Mouse (Mus musculus): Measurements from ENCODE around the gene Morn3. TPM values are rescaled to one million over a fixed set of nuclear protein-coding genes. Genes with fewer than 3 reads are reported as not detected.
"Not testable (repeated sequence)": the region's sequence is repeated elsewhere in the genome, so short reads cannot be mapped to it uniquely, and the experiment has no call there.

The Morn3 gene
- total RNA-seq, 1 experiment = 0.62 TPM

DNA sequence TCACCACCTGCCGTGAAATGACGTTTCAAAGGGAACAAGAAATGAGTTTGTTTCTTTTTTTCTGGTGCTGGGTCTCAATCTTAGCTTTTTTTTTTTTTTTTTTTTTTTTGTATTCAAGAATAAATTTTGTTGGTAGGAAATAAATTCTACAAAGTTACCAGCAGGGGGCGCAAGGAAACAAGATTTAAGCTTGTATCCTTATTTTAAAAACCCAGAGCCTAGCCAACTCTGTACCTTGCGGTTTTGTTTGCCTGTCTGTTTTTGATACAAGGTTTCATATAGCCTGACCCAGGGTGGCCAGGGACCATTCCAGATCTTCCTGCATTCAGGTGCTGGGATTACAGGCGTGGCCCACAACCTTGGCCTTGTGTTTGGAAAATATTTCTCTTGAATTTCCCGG lies 17.4 kb upstream of the Morn3 start:
- in situ Hi-C loops (cut with MboI; ENCODE audit: low sequenced_read_pairs in 2 of 2, unreplicated experiment in 2 of 2) = loop anchor here in 1 of 2 experiments (10.0 kb wide), 1 partner anchor 111 kb away; no protein-coding TSS in a partner anchor
- no peak overlapping the region for H3K9ac ChIP-seq (ENCODE audit: insufficient read depth, low read depth, low read length, poor library complexity, severe bottlenecking)
- 0 out of 2 replicates have a peak overlapping the region, but pooled peaks have one; percentile 41 for H3K27ac ChIP-seq (ENCODE audit: insufficient read depth, low read depth, low read length, poor library complexity, severe bottlenecking)
- no peak overlapping the region for H3K4me3 ChIP-seq (ENCODE audit: insufficient read depth in 1 of 2, low read depth in 1 of 2, low read length in 2 of 2, poor library complexity in 1 of 2, severe bottlenecking in 1 of 2)
- peak; percentile 61 for DNase-seq (ENCODE audit: low read depth, low spot score)
- H3K9me3 ChIP-seq (ENCODE audit: control insufficient read depth, insufficient read depth, low read depth, low read length) = no peaks in the 10 kb centered on the region
- H3K4me1 ChIP-seq (ENCODE audit: control insufficient read depth in 2 of 2, insufficient read depth in 2 of 2, low read length in 2 of 2, poor library complexity in 1 of 2) = peaks cover 0 to 8% of the 10 kb centered on the region in 2 experiments; a peak in 1 of 4 replicates
- TF ChIP-seq ZNF384 (IDR thresholded peaks at IDR 0.05; ENCODE audit: low read depth, low read length) (peak; percentile 96), HCFC1 (IDR thresholded peaks at IDR 0.05; ENCODE audit: borderline replicate concordance, insufficient read depth, low read length) (no peak), CHD2 (IDR thresholded peaks at IDR 0.05; ENCODE audit: low read depth, low read length) (no peak), ZC3H11A (IDR thresholded peaks at IDR 0.05; ENCODE audit: borderline replicate concordance, low read depth, low read length) (0 out of 2 replicates have a peak, but pooled peaks have one; percentile 31), MAFK (IDR thresholded peaks at IDR 0.05; ENCODE audit: insufficient read depth, low read depth, low read length) (no peak)
- H3K36me3 ChIP-seq (ENCODE audit: control insufficient read depth, insufficient read depth, low read length, poor library complexity, severe bottlenecking) = no peaks in the 10 kb centered on the region

DNA sequence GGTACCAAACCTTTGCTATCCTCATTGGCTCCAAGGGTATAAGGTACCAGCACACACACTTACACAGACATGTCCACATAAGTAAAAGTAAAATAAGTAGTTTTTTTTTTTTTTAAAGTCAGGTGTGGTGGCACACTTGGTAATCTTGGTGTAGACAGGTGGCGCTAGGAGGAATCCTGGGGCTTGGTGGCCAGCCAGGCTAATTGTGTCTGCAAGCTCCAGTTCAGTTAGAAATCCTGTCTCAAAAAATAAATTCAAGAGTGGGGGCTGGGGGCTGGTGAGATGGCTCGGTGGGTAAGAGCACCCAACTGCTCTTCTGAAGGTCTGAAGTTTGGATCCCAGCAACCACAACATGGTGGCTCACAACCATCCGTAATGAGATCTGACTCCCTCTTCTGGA lies 16.3 kb upstream of the Morn3 start:
- no peaks in the 10 kb centered on the region for H3K9me3 ChIP-seq (ENCODE audit: control insufficient read depth, insufficient read depth, low read depth, low read length)
- H3K27ac ChIP-seq (ENCODE audit: insufficient read depth, low read depth, low read length, poor library complexity, severe bottlenecking) = no peak overlapping the region
- TF ChIP-seq CHD2 (IDR thresholded peaks at IDR 0.05; ENCODE audit: low read depth, low read length) (no peak), MAFK (IDR thresholded peaks at IDR 0.05; ENCODE audit: insufficient read depth, low read depth, low read length) (no peak), ZNF384 (IDR thresholded peaks at IDR 0.05; ENCODE audit: low read depth, low read length) (no peak), HCFC1 (IDR thresholded peaks at IDR 0.05; ENCODE audit: borderline replicate concordance, insufficient read depth, low read length) (no peak), ZC3H11A (IDR thresholded peaks at IDR 0.05; ENCODE audit: borderline replicate concordance, low read depth, low read length) (no peak)
- H3K36me3 ChIP-seq (ENCODE audit: control insufficient read depth, insufficient read depth, low read length, poor library complexity, severe bottlenecking) = no peaks in the 10 kb centered on the region
- H3K9ac ChIP-seq (ENCODE audit: insufficient read depth, low read depth, low read length, poor library complexity, severe bottlenecking) = no peak overlapping the region
- peaks cover 0 to 12% of the 10 kb centered on the region in 2 experiments; a peak in 1 of 4 replicates for H3K4me1 ChIP-seq (ENCODE audit: control insufficient read depth in 2 of 2, insufficient read depth in 2 of 2, low read length in 2 of 2, poor library complexity in 1 of 2)
- DNase-seq (ENCODE audit: low read depth, low spot score) = no peak
- in situ Hi-C loops (cut with MboI; ENCODE audit: low sequenced_read_pairs in 2 of 2, unreplicated experiment in 2 of 2) = loop anchor here in 1 of 2 experiments (10.0 kb wide), 1 partner anchor 112 kb away; no protein-coding TSS in a partner anchor
- no peak overlapping the region for H3K4me3 ChIP-seq (ENCODE audit: insufficient read depth in 1 of 2, low read depth in 1 of 2, low read length in 2 of 2, poor library complexity in 1 of 2, severe bottlenecking in 1 of 2)

GRCm38 (mm10) chr5:123061402-123061749 lies 14.6 kb upstream of the Morn3 start:
- H3K36me3 ChIP-seq (ENCODE audit: control insufficient read depth, insufficient read depth, low read length, poor library complexity, severe bottlenecking); H3K27ac ChIP-seq (ENCODE audit: insufficient read depth, low read depth, low read length, poor library complexity, severe bottlenecking); H3K4me3 ChIP-seq (ENCODE audit: insufficient read depth in 1 of 2, low read depth in 1 of 2, low read length in 2 of 2, poor library complexity in 1 of 2, severe bottlenecking in 1 of 2); H3K9ac ChIP-seq (ENCODE audit: insufficient read depth, low read depth, low read length, poor library complexity, severe bottlenecking); DNase-seq (ENCODE audit: low read depth, low spot score); H3K9me3 ChIP-seq (ENCODE audit: control insufficient read depth, insufficient read depth, low read depth, low read length); H3K4me1 ChIP-seq (ENCODE audit: control insufficient read depth in 2 of 2, insufficient read depth in 2 of 2, low read length in 2 of 2, poor library complexity in 1 of 2): not testable (repeated sequence)
- in situ Hi-C loops (cut with MboI; ENCODE audit: low sequenced_read_pairs in 2 of 2, unreplicated experiment in 2 of 2) = loop anchor here in 1 of 2 experiments (10.0 kb wide), 1 partner anchor 113 kb away; no protein-coding TSS in a partner anchor

DNA sequence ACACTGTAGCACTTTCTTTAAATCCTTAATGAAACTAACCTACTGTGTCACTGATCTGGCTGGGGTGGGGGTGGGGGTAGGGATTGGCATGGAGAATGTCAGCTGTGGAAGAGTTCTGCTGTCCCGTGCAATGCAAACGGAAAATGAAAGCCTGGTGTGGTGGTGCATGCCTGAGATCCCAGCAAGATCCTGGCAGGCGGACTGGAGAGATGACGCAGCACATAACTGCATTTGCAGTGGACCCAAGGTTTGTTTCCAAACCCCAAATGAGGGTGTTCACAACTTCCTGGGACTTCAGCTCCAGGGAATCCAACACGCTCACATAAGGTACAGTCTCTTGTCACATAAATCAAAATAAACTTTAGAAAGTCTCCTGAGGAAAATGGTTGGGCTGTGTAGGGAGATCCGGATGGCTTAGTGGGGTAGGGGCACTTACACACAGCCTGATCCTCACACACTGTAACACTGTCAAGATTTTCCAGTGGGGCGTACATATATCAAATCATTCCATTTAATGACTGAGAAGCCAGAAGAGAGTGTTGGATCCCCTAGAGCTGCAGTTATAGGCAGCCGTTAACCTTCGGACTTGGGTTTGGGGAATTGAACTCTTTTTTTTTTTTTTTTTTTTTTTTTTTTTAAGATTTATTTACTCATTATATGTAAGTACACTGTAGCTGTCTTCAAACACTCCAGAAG lies 14.0 kb upstream of the Morn3 start:
- no peak overlapping the region for H3K27ac ChIP-seq (ENCODE audit: insufficient read depth, low read depth, low read length, poor library complexity, severe bottlenecking)
- TF ChIP-seq HCFC1 (IDR thresholded peaks at IDR 0.05; ENCODE audit: borderline replicate concordance, insufficient read depth, low read length) (no peak), MAFK (IDR thresholded peaks at IDR 0.05; ENCODE audit: insufficient read depth, low read depth, low read length) (no peak), CHD2 (IDR thresholded peaks at IDR 0.05; ENCODE audit: low read depth, low read length) (no peak), ZNF384 (IDR thresholded peaks at IDR 0.05; ENCODE audit: low read depth, low read length) (peak; percentile 59; the same call in 1 of the 2 replicates), ZC3H11A (IDR thresholded peaks at IDR 0.05; ENCODE audit: borderline replicate concordance, low read depth, low read length) (no peak)
- no peak overlapping the region; the same call in 1 of the 2 replicates for H3K9ac ChIP-seq (ENCODE audit: insufficient read depth, low read depth, low read length, poor library complexity, severe bottlenecking)
- no peak for DNase-seq (ENCODE audit: low read depth, low spot score)
- H3K36me3 ChIP-seq (ENCODE audit: control insufficient read depth, insufficient read depth, low read length, poor library complexity, severe bottlenecking) = no peaks in the 10 kb centered on the region
- peaks cover 0 to 4% of the 10 kb centered on the region in 2 experiments; a peak in 1 of 4 replicates for H3K4me1 ChIP-seq (ENCODE audit: control insufficient read depth in 2 of 2, insufficient read depth in 2 of 2, low read length in 2 of 2, poor library complexity in 1 of 2)
- in situ Hi-C loops (cut with MboI; ENCODE audit: low sequenced_read_pairs in 2 of 2, unreplicated experiment in 2 of 2) = loop anchor here in 1 of 2 experiments (10.0 kb wide), 1 partner anchor 114 kb away; no protein-coding TSS in a partner anchor
- H3K9me3 ChIP-seq (ENCODE audit: control insufficient read depth, insufficient read depth, low read depth, low read length) = no peaks in the 10 kb centered on the region
- H3K4me3 ChIP-seq (ENCODE audit: insufficient read depth in 1 of 2, low read depth in 1 of 2, low read length in 2 of 2, poor library complexity in 1 of 2, severe bottlenecking in 1 of 2) = no peak overlapping the region

All from ES-E14 (cell line).